Mouse (Mus musculus): ENCODE results near the gene Mapk1ip1l. TPM values are rescaled to one million over a fixed set of nuclear protein-coding genes. Genes with fewer than 3 reads are reported as not detected.

The Mapk1ip1l gene
- polyA plus RNA-seq (2021; fragmentation: Nextera tagmentation), result 10.8 and 12.9 TPM in 2 replicates
- long read RNA-seq, experiment 1, full-length matches to known transcripts, result 21 of 38 reads
- long read RNA-seq, experiment 1, partial matches to known transcripts, result 14 of 38 reads
- long read RNA-seq, experiment 1, other reads (novel, unspliced or antisense), result 3 of 38 reads
- long read RNA-seq, experiment 2, partial matches to known transcripts, result 1 of 31 reads
- long read RNA-seq, experiment 2, other reads (novel, unspliced or antisense), result 30 of 31 reads

DNA sequence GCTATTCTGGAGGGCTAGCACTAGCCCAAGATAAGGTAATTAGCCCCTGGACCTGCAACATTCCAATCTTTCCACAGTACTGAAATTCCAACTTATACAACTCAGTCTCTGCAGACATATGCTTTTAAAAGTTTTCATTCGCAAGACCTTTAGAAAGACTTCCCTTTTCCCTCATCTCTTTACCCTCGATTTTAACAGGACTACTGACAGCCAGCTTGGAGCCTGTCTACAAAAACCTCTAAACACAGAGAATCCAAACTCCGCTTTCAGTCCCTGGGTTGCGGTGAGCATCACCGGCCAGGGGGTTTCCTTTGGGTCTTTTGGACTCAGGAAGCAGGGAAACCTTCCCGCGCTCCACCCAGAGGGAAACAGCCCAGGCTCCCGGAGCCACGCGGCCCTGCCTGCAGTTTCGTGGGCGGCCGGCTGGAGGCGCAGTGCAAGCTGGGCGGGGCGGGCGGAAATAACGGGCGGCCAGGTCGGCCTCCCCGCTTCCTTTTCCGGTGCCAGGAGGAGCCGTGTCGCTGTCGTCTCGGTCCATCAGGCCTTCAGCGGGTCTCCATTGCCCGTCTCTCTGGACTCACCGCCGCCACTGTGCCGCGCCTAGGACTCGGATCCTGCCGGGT, at the start of gene Mapk1ip1l:
Mapk1ip1l (plus strand) TSS at position 482 of the 623 bp plus-strand sequence.

DNA sequence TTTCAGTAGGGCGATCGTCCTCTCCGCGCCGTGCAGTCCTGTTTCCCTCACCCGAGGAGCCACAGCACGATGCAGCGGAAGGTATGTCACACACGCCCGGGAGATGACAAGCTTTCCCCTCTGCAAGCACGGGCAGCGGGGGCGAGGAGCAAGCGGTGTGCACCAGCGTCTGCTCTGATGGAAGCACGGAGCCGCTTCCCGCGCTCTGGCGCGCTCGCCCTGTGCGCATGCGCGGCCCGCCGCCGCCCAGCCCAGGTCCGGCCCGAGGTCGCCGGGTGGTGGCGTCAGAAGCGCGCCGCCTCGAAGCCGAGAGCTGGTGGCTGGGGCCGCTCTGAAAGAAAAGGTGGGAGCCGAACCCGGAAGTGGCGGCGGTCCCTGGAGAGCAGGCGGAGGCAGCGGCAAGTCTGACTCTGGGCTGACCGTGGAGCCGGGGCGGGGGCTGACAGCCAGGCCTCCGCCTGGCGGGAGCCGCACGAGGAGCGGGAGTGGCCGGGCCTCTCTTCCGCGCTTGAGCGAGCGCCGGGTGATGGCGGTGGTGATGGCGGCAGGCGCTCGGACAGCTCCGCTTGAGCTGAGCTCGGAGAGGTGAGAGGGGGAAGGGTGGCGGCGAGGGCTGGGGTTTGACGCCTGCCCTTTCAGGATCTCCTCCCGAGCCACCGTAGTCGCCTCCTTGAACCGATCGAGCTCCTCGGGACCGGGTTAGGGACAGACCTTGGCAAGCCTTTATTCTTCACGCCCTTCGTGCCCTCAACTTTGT, 21.3 kb upstream of the Mapk1ip1l start, which contains the start of the genes Wdhd1 and Socs4:
Wdhd1 (minus strand) TSS at position 221 of the 757 bp plus-strand sequence.
Socs4 (plus strand) TSS at position 295 of the 757 bp plus-strand sequence.

DNA sequence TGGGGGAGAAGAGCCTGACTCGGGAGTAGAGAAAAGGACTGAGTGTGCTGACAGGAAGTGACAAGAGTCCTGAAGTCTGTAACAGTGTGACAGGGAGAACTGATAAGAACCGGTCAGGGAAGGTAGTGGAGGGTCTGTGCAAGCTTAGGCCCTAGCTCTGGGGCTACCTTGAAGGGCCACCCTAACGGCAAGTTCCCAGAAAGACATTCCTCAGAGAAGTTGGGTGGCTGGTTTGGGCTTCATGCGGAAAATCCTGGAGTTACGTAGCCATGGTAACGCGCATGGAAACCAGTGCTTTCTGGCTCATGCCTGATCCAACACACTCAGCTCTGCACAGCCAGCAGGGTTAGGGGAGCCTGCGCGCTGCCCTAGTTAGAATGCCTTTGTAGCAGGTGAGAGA, 69.4 kb downstream of the Mapk1ip1l start, which contains the start of gene Lgals3:
Lgals3 (plus strand) TSS at position 291 of the 400 bp plus-strand sequence.

Other genes starting within 250 kb of the Mapk1ip1l start
- 0.50 and 0.60 TPM in 2 replicates for gene Gch1, start 108.9 kb upstream of the Mapk1ip1l start, polyA plus RNA-seq (2021; fragmentation: Nextera tagmentation)
- gene Wdhd1, start 21.4 kb upstream of the Mapk1ip1l start, polyA plus RNA-seq (2021; fragmentation: Nextera tagmentation), result 0.90 and 1.0 TPM in 2 replicates
- 3.8 and 7.3 TPM in 2 replicates for gene Socs4, start 21.3 kb upstream of the Mapk1ip1l start, polyA plus RNA-seq (2021; fragmentation: Nextera tagmentation)
- gene Lgals3, start 69.5 kb downstream of the Mapk1ip1l start, polyA plus RNA-seq (2021; fragmentation: Nextera tagmentation), result 1.7 and 2.0 TPM in 2 replicates
- 0.18 and 0.63 TPM in 2 replicates for gene Dlgap5, start 120.1 kb downstream of the Mapk1ip1l start, polyA plus RNA-seq (2021; fragmentation: Nextera tagmentation)
- 50.9 and 65.2 TPM in 2 replicates for gene Fbxo34, start 152.2 kb downstream of the Mapk1ip1l start, polyA plus RNA-seq (2021; fragmentation: Nextera tagmentation)